Mouse (Mus musculus): ENCODE measurements around the gene Ate1. TPM values are rescaled to one million over a fixed set of nuclear protein-coding genes. Genes with fewer than 3 reads are reported as not detected.

The Ate1 gene
- total and polyA plus RNA-seq, 3 experiments, result 8.9 to 34.9 (median 34.1) TPM

DNA sequence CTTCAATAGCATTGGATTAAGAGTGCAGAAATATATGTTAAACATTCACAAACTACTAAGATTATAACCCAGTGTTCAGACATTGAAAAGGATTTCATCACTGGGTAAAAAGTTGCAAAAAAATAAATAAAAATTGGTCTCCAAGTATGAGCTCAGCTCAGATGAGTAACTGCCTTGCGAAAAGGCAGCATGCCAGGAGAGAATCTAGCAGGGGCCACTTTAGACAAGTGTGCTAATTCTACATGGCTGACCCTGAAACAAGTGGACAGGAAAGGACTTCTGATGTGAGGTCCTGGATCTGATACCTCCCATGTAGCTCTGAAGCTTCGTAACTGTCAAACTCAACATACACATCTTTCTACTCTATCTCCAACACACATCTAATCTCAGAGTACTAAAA, 88.0 kb downstream of the Ate1 start:
- H3K36me3 ChIP-seq (ENCODE audit: control insufficient read depth, insufficient read depth, low read length), result no peaks in the 10 kb centered on the region; the same call in 1 of the 2 replicates
- no peaks in the 10 kb centered on the region for H3K4me1 ChIP-seq (ENCODE audit: control insufficient read depth, insufficient read depth, low read length)
- WGBS, result 86% methylated on average over 2 of the region's 2 CpGs
- no peak overlapping the region for H3K9ac ChIP-seq (ENCODE audit: low read depth, low read length)
- DNase-seq, result no peak
- intact Hi-C loops (cut with DNase I), result no loop called here
- H3K27me3 ChIP-seq (ENCODE audit: control insufficient read depth, insufficient read depth, low read length), result no peaks in the 10 kb centered on the region
- no peaks in the 10 kb centered on the region for H3K79me2 ChIP-seq (replicated peaks; ENCODE audit: control insufficient read depth, insufficient read depth, low read length)
- no peak overlapping the region for H3K27ac ChIP-seq
- no peak for TF ChIP-seq CTCF (IDR thresholded peaks at IDR 0.05)
- TF ChIP-seq EP300 (IDR thresholded peaks at IDR 0.05; ENCODE audit: insufficient read depth, low read depth, low read length), result no peak
- TF ChIP-seq POLR2A (IDR thresholded peaks at IDR 0.05; ENCODE audit: insufficient read depth, low read depth, low read length), result no peak
- no peak overlapping the region for H3K4me3 ChIP-seq

DNA sequence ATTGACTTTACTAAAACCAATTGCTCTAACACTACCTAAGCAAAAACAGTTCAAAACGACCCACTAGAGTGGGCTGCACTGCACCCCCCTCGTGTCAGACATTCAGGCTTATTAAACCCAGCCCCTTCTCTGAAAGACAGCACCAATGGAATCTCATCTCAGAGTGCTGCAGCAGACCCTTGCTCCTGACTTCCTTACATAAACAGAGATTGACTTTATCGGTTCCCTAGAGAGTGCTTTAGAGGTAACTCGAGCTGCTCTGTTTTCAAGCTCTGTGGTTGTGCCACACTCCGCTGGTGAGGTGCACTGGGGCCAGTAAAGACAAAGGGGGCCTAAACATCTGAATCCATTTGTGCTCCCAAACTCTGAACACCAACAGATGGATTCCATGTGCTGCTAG, 93.6 kb downstream of the Ate1 start:
- Histone ChIP-seq H3K4me1 (ENCODE audit: control insufficient read depth, insufficient read depth, low read length) (no peaks in the 10 kb centered on the region; the same call in 1 of the 2 replicates), H3K79me2 (replicated peaks; ENCODE audit: control insufficient read depth, insufficient read depth, low read length) (no peaks in the 10 kb centered on the region), H3K4me3 (no peak overlapping the region), H3K27ac (no peak overlapping the region), H3K9ac (ENCODE audit: low read depth, low read length) (no peak overlapping the region), H3K27me3 (ENCODE audit: control insufficient read depth, insufficient read depth, low read length) (no peaks in the 10 kb centered on the region), H3K36me3 (ENCODE audit: control insufficient read depth, insufficient read depth, low read length) (no peaks in the 10 kb centered on the region; the same call in 1 of the 2 replicates)
- WGBS, result 37% methylated on average over 5 of the region's 5 CpGs
- intact Hi-C loops (cut with DNase I), result no loop called here
- no peak for TF ChIP-seq POLR2A (IDR thresholded peaks at IDR 0.05; ENCODE audit: insufficient read depth, low read depth, low read length)
- no peak for TF ChIP-seq EP300 (IDR thresholded peaks at IDR 0.05; ENCODE audit: insufficient read depth, low read depth, low read length)
- no peak for TF ChIP-seq CTCF (IDR thresholded peaks at IDR 0.05)
- DNase-seq, result no peak

DNA sequence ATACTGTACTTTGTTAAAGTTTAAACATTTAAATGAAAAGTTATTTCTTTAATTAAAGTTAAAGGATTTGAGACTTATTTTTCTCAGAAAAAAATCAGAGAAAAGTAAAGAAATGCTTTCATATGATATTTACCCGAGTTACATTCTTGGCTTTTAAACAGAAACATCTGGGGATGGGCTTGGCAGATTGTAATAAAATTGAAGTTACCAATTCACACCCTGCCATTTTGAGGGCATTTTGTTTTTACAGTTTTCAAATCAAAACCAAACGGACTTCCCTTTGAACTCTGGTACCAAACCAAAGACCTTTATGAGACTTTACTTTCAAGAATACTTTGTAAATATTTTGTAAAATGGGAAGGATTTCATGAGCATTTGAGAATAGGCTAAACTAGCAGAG, 94.2 kb downstream of the Ate1 start:
- Histone ChIP-seq H3K79me2 (replicated peaks; ENCODE audit: control insufficient read depth, insufficient read depth, low read length) (no peaks in the 10 kb centered on the region), H3K4me3 (no peak overlapping the region), H3K27me3 (ENCODE audit: control insufficient read depth, insufficient read depth, low read length) (no peaks in the 10 kb centered on the region), H3K27ac (no peak overlapping the region), H3K4me1 (ENCODE audit: control insufficient read depth, insufficient read depth, low read length) (no peaks in the 10 kb centered on the region; the same call in 1 of the 2 replicates), H3K36me3 (ENCODE audit: control insufficient read depth, insufficient read depth, low read length) (no peaks in the 10 kb centered on the region; the same call in 1 of the 2 replicates), H3K9ac (ENCODE audit: low read depth, low read length) (no peak overlapping the region)
- intact Hi-C loops (cut with DNase I), result no loop called here
- DNase-seq, result no peak
- WGBS, result 82% methylated on average over 2 of the region's 2 CpGs
- TF ChIP-seq POLR2A (IDR thresholded peaks at IDR 0.05; ENCODE audit: insufficient read depth, low read depth, low read length) (no peak), CTCF (IDR thresholded peaks at IDR 0.05) (no peak), EP300 (IDR thresholded peaks at IDR 0.05; ENCODE audit: insufficient read depth, low read depth, low read length) (no peak)

DNA sequence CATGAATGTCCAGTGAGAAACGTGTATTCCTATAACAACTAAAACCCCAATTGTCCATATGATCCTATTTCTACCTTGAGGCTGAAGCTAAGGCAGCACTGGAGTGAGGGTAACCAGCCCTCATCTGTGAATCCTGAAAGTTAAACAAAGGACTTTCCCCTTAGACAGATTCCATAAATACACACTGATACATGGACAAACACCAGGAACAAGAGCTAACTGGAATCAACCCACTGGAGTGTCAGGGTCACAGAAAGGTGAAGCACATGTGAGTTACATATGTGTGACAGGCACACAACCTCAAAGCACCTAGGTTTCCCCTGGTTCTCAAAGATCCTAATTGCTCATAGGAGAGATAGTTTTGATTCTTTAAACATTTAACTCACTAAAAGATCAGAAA, 100.2 kb downstream of the Ate1 start:
- Histone ChIP-seq H3K4me1 (ENCODE audit: control insufficient read depth, insufficient read depth, low read length) (no peaks in the 10 kb centered on the region; the same call in 1 of the 2 replicates), H3K36me3 (ENCODE audit: control insufficient read depth, insufficient read depth, low read length) (peaks cover 4% of the 10 kb centered on the region; the same call in 1 of the 2 replicates), H3K27ac (no peak overlapping the region), H3K9ac (ENCODE audit: low read depth, low read length) (no peak overlapping the region), H3K79me2 (replicated peaks; ENCODE audit: control insufficient read depth, insufficient read depth, low read length) (no peaks in the 10 kb centered on the region), H3K4me3 (no peak overlapping the region), H3K27me3 (ENCODE audit: control insufficient read depth, insufficient read depth, low read length) (no peaks in the 10 kb centered on the region)
- DNase-seq, result no peak
- no peak for TF ChIP-seq POLR2A (IDR thresholded peaks at IDR 0.05; ENCODE audit: insufficient read depth, low read depth, low read length)
- TF ChIP-seq CTCF (IDR thresholded peaks at IDR 0.05), result no peak
- no peak for TF ChIP-seq EP300 (IDR thresholded peaks at IDR 0.05; ENCODE audit: insufficient read depth, low read depth, low read length)
- WGBS, result 66% methylated on average over 1 of the region's 1 CpGs
- intact Hi-C loops (cut with DNase I), result no loop called here

DNA sequence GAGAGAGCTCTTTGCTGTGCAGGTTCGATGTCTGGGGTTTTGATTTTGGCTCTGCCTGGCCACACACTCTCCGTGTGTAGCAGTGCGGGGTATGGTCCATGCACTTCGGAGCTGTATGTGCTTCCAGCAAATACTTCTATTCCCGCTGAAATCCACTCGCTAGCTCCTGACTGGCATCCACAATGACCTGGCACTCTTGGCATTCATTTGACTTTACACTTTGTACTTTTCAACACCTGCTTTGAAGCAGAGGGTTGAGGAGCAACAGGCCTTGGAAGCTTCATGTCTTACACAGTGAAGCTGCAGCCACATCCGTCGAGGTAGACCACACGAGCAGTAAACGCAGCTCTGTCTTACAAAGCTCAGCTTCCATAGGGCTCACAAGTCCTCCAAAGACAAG, 112.5 kb downstream of the Ate1 start:
- DNase-seq, result no peak
- Histone ChIP-seq H3K27me3 (ENCODE audit: control insufficient read depth, insufficient read depth, low read length) (no peaks in the 10 kb centered on the region), H3K36me3 (ENCODE audit: control insufficient read depth, insufficient read depth, low read length) (no peaks in the 10 kb centered on the region; the same call in 1 of the 2 replicates), H3K4me1 (ENCODE audit: control insufficient read depth, insufficient read depth, low read length) (no peaks in the 10 kb centered on the region), H3K4me3 (no peak overlapping the region), H3K79me2 (replicated peaks; ENCODE audit: control insufficient read depth, insufficient read depth, low read length) (no peaks in the 10 kb centered on the region), H3K9ac (ENCODE audit: low read depth, low read length) (no peak overlapping the region), H3K27ac (no peak overlapping the region)
- 71% methylated on average over 10 of the region's 10 CpGs for WGBS
- intact Hi-C loops (cut with DNase I), result no loop called here
- TF ChIP-seq EP300 (IDR thresholded peaks at IDR 0.05; ENCODE audit: insufficient read depth, low read depth, low read length) (no peak), POLR2A (IDR thresholded peaks at IDR 0.05; ENCODE audit: insufficient read depth, low read depth, low read length) (no peak), CTCF (IDR thresholded peaks at IDR 0.05) (no peak)

DNA sequence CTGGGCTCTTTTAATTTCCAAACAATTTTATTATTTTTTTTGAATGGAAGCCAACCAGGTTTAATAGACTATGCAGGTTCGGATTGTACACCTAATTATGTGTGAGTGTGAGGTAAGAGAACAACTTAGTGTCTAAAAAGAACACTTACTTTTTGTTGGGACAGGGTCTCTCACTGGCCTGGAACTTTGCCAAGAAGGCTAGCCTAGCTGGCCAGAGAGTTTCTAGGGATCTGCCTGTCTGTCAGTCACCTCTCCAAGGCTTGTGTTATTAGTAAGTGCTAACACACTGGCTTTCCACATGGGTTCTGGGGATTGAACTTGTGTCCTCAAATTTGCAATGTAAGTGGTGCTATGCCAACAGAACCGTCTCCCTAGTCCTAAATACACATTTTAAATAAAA, 116.8 kb downstream of the Ate1 start:
- Histone ChIP-seq H3K27me3 (ENCODE audit: control insufficient read depth, insufficient read depth, low read length) (no peaks in the 10 kb centered on the region), H3K4me1 (ENCODE audit: control insufficient read depth, insufficient read depth, low read length) (no peaks in the 10 kb centered on the region), H3K27ac (no peak overlapping the region), H3K36me3 (ENCODE audit: control insufficient read depth, insufficient read depth, low read length) (no peaks in the 10 kb centered on the region; the same call in 1 of the 2 replicates), H3K9ac (ENCODE audit: low read depth, low read length) (no peak overlapping the region), H3K4me3 (no peak overlapping the region), H3K79me2 (replicated peaks; ENCODE audit: control insufficient read depth, insufficient read depth, low read length) (no peaks in the 10 kb centered on the region)
- DNase-seq, result no peak
- 87% methylated on average over 2 of the region's 2 CpGs for WGBS
- no peak for TF ChIP-seq CTCF (IDR thresholded peaks at IDR 0.05)
- TF ChIP-seq POLR2A (IDR thresholded peaks at IDR 0.05; ENCODE audit: insufficient read depth, low read depth, low read length), result no peak
- no peak for TF ChIP-seq EP300 (IDR thresholded peaks at IDR 0.05; ENCODE audit: insufficient read depth, low read depth, low read length)
- intact Hi-C loops (cut with DNase I), result no loop called here

All from heart, adult 2 months (tissue).